Mouse (Mus musculus) hindbrain, embryonic 14.5 days (tissue): ENCODE results near the gene Nomo1. TPM values are rescaled to one million over a fixed set of nuclear protein-coding genes. Genes with fewer than 3 reads are reported as not detected.

Experiments
- ATAC-seq: fragments of 200-750 bp; cut with Nextera tagmentation; 2 replicates; pipeline ENCODE4 v1.8.0; 2017; ENCODE audit warnings: moderate number of reproducible peaks, mild to moderate bottlenecking, moderate TSS enrichment, moderate library complexity; ENCODE audit not compliant: low FRiP score
- DNase-seq: peaks from one replicate; pipeline ENCODE4 v3.0.0-alpha.2; 2015; ENCODE audit warnings: low spot score
- H3K27ac ChIP-seq: fragments of 300-500 bp; sonication (generic); 2 replicates; pipeline ENCODE4 v1.5.1; 2014; ENCODE audit warnings: mild to moderate bottlenecking, moderate library complexity
- H3K27me3 ChIP-seq: fragments of 300-500 bp; sonication (generic); 2 replicates; pipeline ENCODE4 v1.6.1; 2014; ENCODE audit warnings: mild to moderate bottlenecking, low read length, mixed read lengths; ENCODE audit not compliant: control insufficient read depth, insufficient read depth
- H3K36me3 ChIP-seq: fragments of 300-500 bp; sonication (generic); replicated peaks from 2 replicates; pipeline ENCODE4 v1.6.1; 2014; ENCODE audit not compliant: control insufficient read depth, insufficient read depth
- H3K4me1 ChIP-seq: fragments of 300-500 bp; sonication (generic); replicated peaks from 2 replicates; pipeline ENCODE4 v1.6.1; 2014; ENCODE audit warnings: antibody characterized with exemption, low read length, mixed read lengths; ENCODE audit not compliant: control insufficient read depth, insufficient read depth
- H3K4me2 ChIP-seq: fragments of 300-500 bp; sonication (generic); replicated peaks from 2 replicates; pipeline ENCODE4 v1.6.1; 2014; ENCODE audit warnings: mild to moderate bottlenecking, moderate library complexity
- H3K4me3 ChIP-seq: fragments of 300-500 bp; sonication (generic); replicated peaks from 2 replicates; pipeline ENCODE4 v1.5.1; 2014; ENCODE audit warnings: mild to moderate bottlenecking, low read length
- H3K9ac ChIP-seq: fragments of 300-500 bp; sonication (generic); 2 replicates; pipeline ENCODE4 v1.6.1; 2014
- H3K9me3 ChIP-seq: fragments of 300-500 bp; sonication (generic); 2 replicates; pipeline ENCODE4 v1.6.1; 2016; ENCODE audit warnings: low read length; ENCODE audit not compliant: control insufficient read depth
- WGBS: fragments of 180-500 bp; shearing (Covaris S2); extraction: QIAGEN DNeasy Blood & Tissue Kit; methylation state at CpG from one replicate; pipeline ENCODE4 v1.1.7; 2014; 5-methylcytosine and 5-hydroxymethylcytosine counted together
- polyA plus RNA-seq: library from polyadenylated mRNA; unstranded; fragments of >200 nt; fragmentation: Nextera tagmentation; extraction: Ambion mirVana; gene quantifications from 2 replicates; pipeline ENCODE4 v1.2.1, GENCODE M21; 2014

Gene Nomo1
- polyA plus RNA-seq, 1 experiment from 2014 or later: 29.3 TPM

- Histone ChIP-seq H3K27ac (no peak overlapping the region), H3K4me3 (no peak overlapping the region), H3K27me3 (no peaks in the 10 kb centered on the region), H3K36me3 (peaks cover 92% of the 10 kb centered on the region), H3K9me3 (no peaks in the 10 kb centered on the region), H3K4me1 (no peaks in the 10 kb centered on the region), H3K9ac (no peak overlapping the region), H3K4me2 (no peak overlapping the region)
- WGBS: 95% methylated on average over 11 of the region's 11 CpGs
- DNase-seq (no peak), ATAC-seq (no peak)
Measured at GRCm38 (mm10) chr7:46058882-46059281, 25.4 kb downstream of the Nomo1 start.

DNA sequence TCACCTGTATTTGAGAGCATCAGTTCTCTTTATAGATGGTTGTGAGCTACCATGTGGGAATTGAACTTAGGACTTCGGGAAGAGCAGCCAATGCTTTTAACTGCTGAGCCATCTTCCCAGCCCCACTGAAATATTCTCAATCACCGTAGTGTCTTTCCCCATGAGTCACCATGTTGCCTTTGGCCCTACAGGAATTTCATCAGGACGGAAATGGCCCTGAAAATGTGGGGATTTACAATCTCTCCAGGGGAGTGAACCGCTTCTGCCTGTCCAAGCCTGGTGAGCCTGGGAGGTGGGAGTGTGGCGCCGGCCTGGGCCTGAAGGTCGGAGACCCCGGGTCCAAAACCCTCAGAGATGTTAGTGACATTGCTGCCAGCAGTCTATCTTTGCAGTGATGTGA, 27.2 kb downstream of the Nomo1 start:
- H3K27ac ChIP-seq: no peak overlapping the region

DNA sequence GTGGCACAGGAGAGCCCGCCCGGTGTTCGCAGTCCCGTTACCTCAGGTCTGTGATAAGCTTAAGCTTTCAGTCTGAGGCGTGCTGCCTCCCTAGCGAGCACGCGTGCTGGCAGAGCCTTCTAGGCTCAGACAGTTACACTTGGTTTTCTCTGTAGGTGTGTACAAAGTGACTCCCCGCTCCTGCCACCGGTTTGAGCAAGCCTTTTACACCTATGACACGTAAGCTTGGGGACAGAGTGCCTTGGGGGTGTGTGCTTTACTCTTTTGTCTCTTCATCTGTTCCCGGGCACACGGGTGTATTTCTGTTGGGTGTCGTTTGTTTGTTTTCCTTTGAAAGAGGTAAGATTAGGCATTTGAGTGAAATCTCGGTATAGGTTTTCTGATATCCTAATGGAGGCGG, 28.1 kb downstream of the Nomo1 start:
- no peak overlapping the region for H3K27ac ChIP-seq
- no peaks in the 10 kb centered on the region for H3K9me3 ChIP-seq
- no peak overlapping the region for H3K4me3 ChIP-seq
- H3K9ac ChIP-seq: no peak overlapping the region
- no peaks in the 10 kb centered on the region for H3K27me3 ChIP-seq
- no peaks in the 10 kb centered on the region for H3K4me1 ChIP-seq
- peaks cover 88% of the 10 kb centered on the region for H3K36me3 ChIP-seq
- 98% methylated on average over 16 of the region's 16 CpGs for WGBS
- DNase-seq (no peak), ATAC-seq (no peak)
- no peak overlapping the region for H3K4me2 ChIP-seq

More for the DNA sequence above, 27.2 kb downstream of the Nomo1 start:
- Histone ChIP-seq H3K36me3 (peaks cover 87% of the 10 kb centered on the region), H3K27me3 (no peaks in the 10 kb centered on the region), H3K9ac (no peak overlapping the region), H3K9me3 (no peaks in the 10 kb centered on the region), H3K4me2 (no peak overlapping the region), H3K4me3 (no peak overlapping the region), H3K4me1 (no peaks in the 10 kb centered on the region)
- WGBS: 98% methylated on average over 8 of the region's 8 CpGs
- DNase-seq: no peak
- no peak for ATAC-seq

- DNase-seq: no peak
- H3K4me3 ChIP-seq: no peak overlapping the region
- no peak overlapping the region for H3K27ac ChIP-seq
- H3K4me2 ChIP-seq: no peak overlapping the region
- ATAC-seq: no peak
- H3K36me3 ChIP-seq: peaks cover 90% of the 10 kb centered on the region
- H3K9me3 ChIP-seq: no peaks in the 10 kb centered on the region
- no peaks in the 10 kb centered on the region for H3K27me3 ChIP-seq
- no peaks in the 10 kb centered on the region for H3K4me1 ChIP-seq
- WGBS: 96% methylated on average over 6 of the region's 6 CpGs
- H3K9ac ChIP-seq: no peak overlapping the region
Measured at GRCm38 (mm10) chr7:46063296-46063695, 29.8 kb downstream of the Nomo1 start.

DNA sequence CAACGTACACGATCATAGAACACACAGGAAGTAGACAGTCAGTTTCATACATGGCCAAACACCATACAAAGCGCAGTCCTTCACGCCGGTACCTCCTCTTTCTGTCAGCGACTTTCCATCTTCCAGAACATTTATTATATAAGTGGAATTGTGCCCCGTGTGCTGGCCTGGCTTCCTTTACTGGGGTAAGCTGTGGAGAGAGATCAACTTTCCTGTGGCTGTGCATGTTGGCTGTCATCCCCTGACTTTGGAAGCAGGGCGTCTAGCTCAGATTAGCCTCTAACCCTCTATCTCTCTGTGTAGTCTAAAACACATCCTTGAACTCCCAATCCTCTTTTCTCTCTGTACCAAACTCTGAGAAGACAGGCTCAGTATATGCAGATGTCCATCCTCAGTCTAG, 35.3 kb downstream of the Nomo1 start:
- no peak overlapping the region for H3K9ac ChIP-seq
- H3K4me1 ChIP-seq: no peaks in the 10 kb centered on the region
- H3K27ac ChIP-seq: no peak overlapping the region
- DNase-seq (no peak), ATAC-seq (no peak)
- 98% methylated on average over 8 of the region's 8 CpGs for WGBS
- no peak overlapping the region for H3K4me2 ChIP-seq
- no peaks in the 10 kb centered on the region for H3K27me3 ChIP-seq
- no peak overlapping the region for H3K4me3 ChIP-seq
- H3K9me3 ChIP-seq: no peaks in the 10 kb centered on the region
- H3K36me3 ChIP-seq: peaks cover 91% of the 10 kb centered on the region

GRCm38 (mm10) chr7:46076844-46077243, 43.3 kb downstream of the Nomo1 start:
- no peaks in the 10 kb centered on the region for H3K9me3 ChIP-seq
- no peak overlapping the region for H3K27ac ChIP-seq
- no peak overlapping the region for H3K4me3 ChIP-seq
- DNase-seq: no peak
- WGBS: 91% methylated on average over 7 of the region's 7 CpGs
- no peak overlapping the region for H3K9ac ChIP-seq
- no peak overlapping the region for H3K4me2 ChIP-seq
- no peak for ATAC-seq
- H3K4me1 ChIP-seq: no peaks in the 10 kb centered on the region
- H3K27me3 ChIP-seq: no peaks in the 10 kb centered on the region
- peaks cover 97% of the 10 kb centered on the region for H3K36me3 ChIP-seq

DNA sequence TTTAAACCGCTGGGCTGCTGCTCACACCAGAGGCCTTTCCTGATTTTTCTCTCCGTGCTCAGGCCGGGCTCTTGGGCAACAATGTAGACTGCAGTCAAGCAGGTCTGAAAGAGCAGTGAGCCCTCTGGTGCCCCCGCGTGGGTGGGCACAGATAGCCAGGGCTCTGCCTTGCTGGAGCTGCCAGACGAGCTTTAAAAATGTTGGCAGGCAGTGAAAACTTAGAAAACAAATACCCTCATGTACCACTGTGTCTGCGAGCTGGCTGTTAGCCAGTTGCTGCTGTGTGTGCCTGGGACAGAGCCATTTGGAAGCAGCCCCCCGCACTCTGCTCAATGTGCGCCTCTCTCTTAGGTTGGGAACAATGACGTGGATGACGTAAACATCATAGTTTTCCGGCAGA, 44.2 kb downstream of the Nomo1 start:
- no peak overlapping the region for H3K27ac ChIP-seq
- WGBS: 76% methylated on average over 12 of the region's 12 CpGs
- H3K4me1 ChIP-seq: no peaks in the 10 kb centered on the region
- no peak overlapping the region for H3K4me2 ChIP-seq
- H3K27me3 ChIP-seq: no peaks in the 10 kb centered on the region
- H3K4me3 ChIP-seq: no peak overlapping the region
- peaks cover 97% of the 10 kb centered on the region for H3K36me3 ChIP-seq
- H3K9me3 ChIP-seq: no peaks in the 10 kb centered on the region
- H3K9ac ChIP-seq: no peak overlapping the region
- ATAC-seq (no peak; the same call in 1 of the 2 replicates), DNase-seq (no peak)

- 93% methylated on average over 10 of the region's 10 CpGs for WGBS
- no peaks in the 10 kb centered on the region for H3K9me3 ChIP-seq
- no peaks in the 10 kb centered on the region; the same call in 1 of the 2 replicates for H3K4me1 ChIP-seq
- no peak for ATAC-seq
- H3K27ac ChIP-seq: no peak overlapping the region
- no peak for DNase-seq
- peaks cover 62% of the 10 kb centered on the region for H3K36me3 ChIP-seq
- no peak overlapping the region for H3K4me3 ChIP-seq
- no peak overlapping the region for H3K4me2 ChIP-seq
- H3K9ac ChIP-seq: no peak overlapping the region
- H3K27me3 ChIP-seq: no peaks in the 10 kb centered on the region
Measured at GRCm38 (mm10) chr7:46084024-46084423, 50.5 kb downstream of the Nomo1 start.

GRCm38 (mm10) chr7:46084839-46085513, 51.5 kb downstream of the Nomo1 start:
- WGBS: 73% methylated on average over 16 of the region's 16 CpGs
- H3K9ac ChIP-seq: no peak overlapping the region
- H3K4me1 ChIP-seq: no peaks in the 10 kb centered on the region; the same call in 1 of the 2 replicates
- no peaks in the 10 kb centered on the region for H3K9me3 ChIP-seq
- H3K36me3 ChIP-seq: peaks cover 52% of the 10 kb centered on the region
- no peak overlapping the region for H3K27ac ChIP-seq
- H3K4me3 ChIP-seq: no peak overlapping the region
- no peaks in the 10 kb centered on the region for H3K27me3 ChIP-seq
- DNase-seq: no peak
- H3K4me2 ChIP-seq: no peak overlapping the region
- 0 out of 2 replicates have a peak, but pooled peaks have one; percentile 31 for ATAC-seq

GRCm38 (mm10) chr7:46086378-46086777, 52.9 kb downstream of the Nomo1 start:
- Histone ChIP-seq H3K4me3 (no peak overlapping the region), H3K4me2 (no peak overlapping the region), H3K36me3 (peaks cover 38% of the 10 kb centered on the region), H3K9ac (no peak overlapping the region), H3K27me3 (no peaks in the 10 kb centered on the region), H3K27ac (no peak overlapping the region), H3K4me1 (no peaks in the 10 kb centered on the region; the same call in 1 of the 2 replicates), H3K9me3 (no peaks in the 10 kb centered on the region)
- 91% methylated on average over 6 of the region's 6 CpGs for WGBS
- no peak for ATAC-seq
- DNase-seq: no peak
